Mouse (Mus musculus) liver, embryonic 14.5 days (tissue): ENCODE data around the gene Pnpla6.

Experiments
- CTCF ChIP-seq: IDR thresholded peaks from 2 replicates; pipeline ENCODE4 v1.5.1; 2016; ENCODE audit warnings: antibody characterized with exemption, low read depth, control low read depth
- EP300 ChIP-seq: IDR thresholded peaks from 2 replicates; pipeline ENCODE4 v1.6.1; 2016; ENCODE audit warnings: antibody characterized with exemption, low read depth

- TF ChIP-seq EP300, result no peak
- TF ChIP-seq CTCF, result no peak
Observed at GRCm38 (mm10) chr8:3531936-3532335, 16.8 kb downstream of the Pnpla6 start.
